Mouse (Mus musculus): Measurements from ENCODE around the gene Kif18b. TPM values are rescaled to one million over a fixed set of nuclear protein-coding genes. Genes with fewer than 3 reads are reported as not detected.

Gene Kif18b
- 3.9 and 4.0 TPM in 2 replicates for polyA plus RNA-seq (2012; rRNA removed)

DNA sequence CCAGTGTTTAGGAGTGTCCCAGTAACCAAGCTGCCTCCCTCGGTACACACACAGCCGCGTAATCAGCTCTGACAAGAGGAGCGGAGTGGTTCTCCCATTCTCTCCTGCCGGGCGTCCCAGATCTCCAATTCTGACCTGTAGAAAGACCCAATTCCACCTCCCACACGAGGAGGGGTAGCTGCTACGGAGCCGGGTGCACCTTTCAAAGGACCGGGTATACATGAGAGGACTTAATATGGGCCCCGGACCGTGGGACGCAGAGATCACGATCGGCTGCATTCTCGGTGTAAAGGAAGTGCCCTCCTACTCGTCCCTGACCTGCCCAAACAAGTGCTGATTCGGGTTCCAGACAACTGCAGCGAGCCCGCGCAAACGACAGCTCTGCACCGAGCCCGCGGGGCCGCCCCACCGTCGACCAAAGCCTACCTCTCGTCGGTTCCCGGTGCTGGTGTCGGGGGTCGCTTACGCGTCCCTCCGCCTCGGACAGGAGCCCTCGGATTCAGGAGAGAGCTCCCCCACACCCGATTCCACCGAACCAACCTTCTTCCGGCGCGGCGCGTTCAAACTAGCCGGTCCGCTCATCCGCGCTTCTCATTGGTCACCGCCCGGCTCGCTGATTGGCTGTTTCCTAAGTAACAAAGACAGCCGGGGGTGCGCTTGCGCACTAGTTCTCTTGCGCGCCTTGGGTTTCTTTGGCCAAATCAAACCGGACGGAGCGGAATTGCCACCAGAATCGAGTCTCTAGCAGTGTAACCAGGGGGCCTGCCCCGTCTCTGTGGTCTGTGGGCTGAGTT is at the start of gene Kif18b:
Kif18b (minus strand) TSS at position 568 of the 794 bp plus-strand sequence.

DNA sequence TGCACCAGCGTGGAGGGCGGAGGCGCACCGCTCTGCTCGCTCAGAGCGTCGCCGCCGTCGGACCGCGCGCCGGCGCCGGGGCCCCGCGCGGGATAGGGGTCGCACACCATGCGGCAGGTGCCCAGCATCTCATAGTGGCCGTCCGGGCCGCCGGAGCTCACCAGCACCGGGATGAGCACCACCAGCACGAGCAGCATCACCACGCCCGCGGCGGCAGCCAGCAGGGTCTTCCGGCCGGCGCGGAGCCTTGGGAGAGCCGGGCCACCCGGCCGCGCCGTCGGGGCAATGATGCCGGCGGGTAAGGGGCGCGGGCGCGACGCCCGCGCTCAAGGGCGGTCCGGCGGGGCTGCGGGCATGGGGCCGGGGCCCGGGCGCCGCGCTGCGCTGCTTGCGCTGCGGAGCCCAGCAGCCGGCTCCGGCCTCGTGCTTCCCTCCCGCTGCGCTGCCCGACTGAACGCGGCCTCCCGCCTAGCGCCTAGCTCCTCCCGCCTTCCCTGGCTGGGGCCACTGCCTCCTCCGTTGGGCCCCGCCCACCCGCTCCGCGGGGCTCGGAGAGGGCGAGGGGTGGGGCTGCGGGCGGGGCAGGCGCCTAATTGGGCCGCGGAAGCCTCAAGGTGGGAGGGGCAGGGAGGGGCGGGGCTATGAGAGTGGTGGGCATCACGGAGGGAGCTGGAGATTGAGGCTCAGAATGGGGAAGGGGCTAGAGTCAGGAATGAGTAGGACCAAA is 21.5 kb upstream of the Kif18b start, which contains the start of gene C1ql1:
C1ql1 (minus strand) TSS at position 424 of the 727 bp plus-strand sequence.

DNA sequence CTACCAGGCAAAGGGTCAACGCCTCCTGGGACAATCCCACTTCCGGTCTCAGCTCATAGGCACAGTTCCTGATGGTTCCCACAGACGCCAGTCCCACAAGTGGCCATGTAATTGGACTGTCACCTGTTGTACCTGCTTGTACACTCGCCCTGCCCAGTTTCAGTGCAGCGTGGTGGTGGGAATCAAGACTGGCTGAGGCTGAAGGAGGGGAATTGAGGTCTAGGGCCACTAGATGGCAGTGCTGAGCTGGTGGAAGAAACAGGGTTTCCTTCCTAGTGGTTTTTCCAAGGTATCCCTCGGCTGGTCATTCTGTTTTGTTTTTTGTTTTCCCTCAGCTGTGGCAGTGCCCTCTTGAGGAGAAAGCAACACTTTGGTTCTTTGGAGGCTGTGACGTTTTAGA is 24.2 kb downstream of the Kif18b start, which contains the start of gene Gfap:
Gfap (minus strand) TSS at position 150 of the 400 bp plus-strand sequence.

DNA sequence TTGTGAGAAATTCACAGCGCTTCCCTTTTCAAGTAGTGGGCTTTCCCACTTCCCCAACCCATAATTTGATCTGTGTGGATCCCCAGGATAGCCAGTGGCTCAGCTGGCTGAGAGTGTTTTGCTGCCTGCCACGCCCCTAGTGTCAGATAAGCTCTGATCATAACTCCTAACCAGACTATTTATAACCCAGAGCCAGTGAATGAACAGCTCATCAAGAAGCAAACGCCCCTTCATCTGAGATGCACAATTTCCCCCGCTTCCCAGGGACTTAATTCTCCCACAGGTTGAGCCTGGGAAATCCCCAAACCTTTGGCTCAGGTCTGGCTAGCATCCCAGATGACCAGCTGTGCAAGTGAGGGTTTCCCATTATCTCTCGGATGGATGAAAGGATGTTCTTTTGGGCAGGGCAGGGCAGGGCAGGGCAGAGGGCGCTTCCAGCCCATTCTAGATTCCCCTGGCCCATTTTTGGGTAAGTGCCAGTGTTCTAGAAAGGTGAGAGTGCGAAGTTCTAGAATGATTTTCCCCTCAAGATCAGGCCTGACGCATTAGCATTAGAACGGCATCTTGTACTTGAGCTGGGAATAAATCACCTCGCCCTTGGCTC is 40.2 kb downstream of the Kif18b start, which contains the start of gene Fam187a:
Fam187a (plus strand) TSS at position 554 of the 604 bp plus-strand sequence.

DNA sequence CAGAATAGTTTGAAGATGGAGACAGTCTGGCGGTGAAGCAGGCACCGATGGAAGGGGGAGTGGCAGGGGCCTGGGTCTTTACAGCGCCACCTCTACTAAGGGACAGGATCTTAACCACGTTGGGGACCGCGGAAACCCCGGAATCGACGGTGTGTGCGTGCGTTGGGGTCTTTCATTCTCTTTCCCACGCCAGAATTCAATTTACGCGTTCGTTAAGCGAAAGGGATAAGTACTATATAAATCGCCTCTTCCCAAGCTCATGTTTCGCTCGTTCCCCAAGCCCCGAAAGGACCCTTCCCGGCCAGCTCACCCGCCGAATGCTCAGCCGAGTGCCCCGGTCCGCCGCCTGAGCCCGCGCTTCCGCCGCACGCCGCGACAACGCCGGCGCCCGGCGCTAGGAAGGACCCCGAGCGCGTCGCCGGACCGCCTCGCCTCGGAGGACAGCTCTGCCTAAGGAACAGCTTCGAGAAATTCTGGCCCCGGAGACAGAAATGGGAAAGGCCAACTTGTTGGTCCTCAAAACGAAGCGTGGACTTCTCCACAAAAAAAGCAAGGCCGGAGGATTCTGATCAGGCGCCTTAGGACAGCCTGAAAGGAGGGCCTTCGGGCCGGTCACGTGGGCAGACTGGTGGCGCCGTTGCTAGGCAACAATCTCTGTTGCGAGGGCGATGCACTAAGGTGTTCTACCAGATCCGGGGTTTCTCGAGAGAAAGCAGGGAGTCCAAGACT is 44.2 kb downstream of the Kif18b start, which contains the start of the genes Eftud2 and Ccdc103:
Eftud2 (minus strand) TSS at position 401 of the 729 bp plus-strand sequence.
Ccdc103 (plus strand) TSS at position 620 of the 729 bp plus-strand sequence.

Other genes with a start within 250 kb of the Kif18b start
- gene Ccdc43, start 227.3 kb downstream of the Kif18b start, polyA plus RNA-seq (2012; rRNA removed): 24.7 and 25.2 TPM in 2 replicates
- 54.7 and 67.0 TPM in 2 replicates for gene Adam11, start 163.7 kb downstream of the Kif18b start, polyA plus RNA-seq (2012; rRNA removed)
- 43.2 and 43.6 TPM in 2 replicates for gene Gjc1, start 105.4 kb downstream of the Kif18b start, polyA plus RNA-seq (2012; rRNA removed)
- gene Higd1b, start 89.3 kb downstream of the Kif18b start, polyA plus RNA-seq (2012; rRNA removed): 12.6 and 13.5 TPM in 2 replicates
- 91.6 and 93.4 TPM in 2 replicates for gene Eftud2, start 44.1 kb downstream of the Kif18b start, polyA plus RNA-seq (2012; rRNA removed)
- gene Ccdc103, start 43.9 kb downstream of the Kif18b start, polyA plus RNA-seq (2012; rRNA removed): 1.1 TPM in 2 replicates
- 0.09 TPM in 1 of 2 replicates, not detected in the other for gene Fam187a, start 40.0 kb downstream of the Kif18b start, polyA plus RNA-seq (2012; rRNA removed)
- 13.6 and 17.7 TPM in 2 replicates for gene Gfap, start 24.2 kb downstream of the Kif18b start, polyA plus RNA-seq (2012; rRNA removed)
- 10.9 and 12.6 TPM in 2 replicates for gene C1ql1, start 21.6 kb upstream of the Kif18b start, polyA plus RNA-seq (2012; rRNA removed)
- gene Nmt1, start 103.1 kb upstream of the Kif18b start, polyA plus RNA-seq (2012; rRNA removed): 38.0 and 39.4 TPM in 2 replicates
- 130 and 153 TPM in 2 replicates for gene Dcakd, start 103.2 kb upstream of the Kif18b start, polyA plus RNA-seq (2012; rRNA removed)
- gene Plcd3, start 176.5 kb upstream of the Kif18b start, polyA plus RNA-seq (2012; rRNA removed): 5.3 and 6.0 TPM in 2 replicates
- gene Acbd4, start 176.6 kb upstream of the Kif18b start, polyA plus RNA-seq (2012; rRNA removed): 7.9 and 11.1 TPM in 2 replicates
- 18.3 and 18.6 TPM in 2 replicates for gene Hexim1, start 191.1 kb upstream of the Kif18b start, polyA plus RNA-seq (2012; rRNA removed)
- 23.2 and 23.5 TPM in 2 replicates for gene Hexim2, start 207.3 kb upstream of the Kif18b start, polyA plus RNA-seq (2012; rRNA removed)
- 29.8 and 30.8 TPM in 2 replicates for gene Fmnl1, start 246.0 kb upstream of the Kif18b start, polyA plus RNA-seq (2012; rRNA removed)